Mouse (Mus musculus): Measurements from ENCODE around the gene Rab31. TPM values are rescaled to one million over a fixed set of nuclear protein-coding genes. Genes with fewer than 3 reads are reported as not detected.

The Rab31 gene
- polyA plus RNA-seq, 1 experiment from 2014 or later = 49.8 TPM

DNA sequence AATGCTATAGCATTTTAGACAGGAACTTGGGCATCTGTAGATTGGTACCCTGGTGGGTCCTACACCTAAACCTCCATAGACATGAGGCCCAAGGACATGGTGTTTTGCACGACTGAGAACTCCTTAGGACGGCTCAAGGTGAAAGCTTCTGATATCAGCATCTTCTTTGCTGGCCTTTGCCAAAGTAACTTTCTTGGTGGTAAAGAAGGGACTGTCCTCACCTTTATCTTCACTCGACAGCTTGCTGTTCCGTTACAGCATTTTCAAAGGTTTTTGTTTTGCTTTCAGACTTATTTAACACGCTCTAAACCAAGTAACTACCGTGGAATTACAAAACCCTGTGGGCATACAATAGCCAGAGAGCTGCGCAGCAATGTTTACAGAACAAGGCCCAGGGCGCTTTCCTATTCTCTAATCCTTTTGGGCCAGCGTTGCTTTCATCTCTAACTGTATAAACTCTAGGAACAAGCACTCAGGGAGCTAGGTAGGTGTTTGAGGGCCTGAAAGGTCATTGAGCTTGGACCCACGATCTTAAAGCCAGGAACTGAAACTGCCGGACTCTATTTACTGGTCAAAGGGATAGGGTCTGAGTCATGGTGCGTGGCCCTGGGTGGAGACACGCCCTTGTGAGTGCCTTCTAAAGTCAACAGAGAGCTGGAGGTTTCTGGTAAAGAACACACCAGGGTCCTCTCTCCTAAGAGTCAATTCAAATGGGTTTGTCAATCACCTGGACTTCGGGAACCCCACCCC, 109.0 kb downstream of the Rab31 start:
- H3K4me3 ChIP-seq (replicated peaks) = no peak overlapping the region
- H3K27ac ChIP-seq (replicated peaks) = no peak overlapping the region
- no peaks in the 10 kb centered on the region for H3K27me3 ChIP-seq
- H3K36me3 ChIP-seq = 0 out of 2 replicates have a peak, but pooled peaks cover 3% of the 10 kb centered on the region
- 75% methylated on average over 14 of the region's 14 CpGs for WGBS
- no peak overlapping the region for H3K4me2 ChIP-seq (replicated peaks)
- no peaks in the 10 kb centered on the region for H3K9me3 ChIP-seq (replicated peaks)
- no peaks in the 10 kb centered on the region for H3K4me1 ChIP-seq
- no peak overlapping the region for H3K9ac ChIP-seq
- ATAC-seq (ENCODE audit: insufficient number of reproducible peaks, low FRiP score, low TSS enrichment, low read depth) = no peak

DNA sequence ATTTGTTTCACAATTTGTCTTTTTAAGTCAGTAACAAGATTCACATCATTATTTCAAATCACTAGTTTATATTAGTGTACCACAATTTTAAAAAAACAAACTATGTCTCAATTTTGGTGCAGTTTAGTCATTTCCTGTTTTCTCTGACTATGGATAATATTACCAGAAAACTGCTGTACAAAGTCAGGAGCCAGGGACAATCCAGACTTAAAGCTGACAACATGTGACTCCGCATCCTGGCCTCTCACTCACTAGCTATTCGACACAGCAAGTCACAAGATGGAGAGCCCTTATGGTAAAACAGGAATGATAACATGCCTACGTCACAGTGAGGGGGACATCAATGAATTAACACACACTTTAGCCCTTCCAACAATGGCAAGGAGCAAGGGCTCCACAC, 109.9 kb downstream of the Rab31 start:
- H3K9ac ChIP-seq = no peak overlapping the region
- H3K27ac ChIP-seq (replicated peaks) = no peak overlapping the region
- H3K36me3 ChIP-seq = 0 out of 2 replicates have a peak, but pooled peaks cover 3% of the 10 kb centered on the region
- no peaks in the 10 kb centered on the region for H3K4me1 ChIP-seq
- H3K4me2 ChIP-seq (replicated peaks) = no peak overlapping the region
- H3K9me3 ChIP-seq (replicated peaks) = no peaks in the 10 kb centered on the region
- no peaks in the 10 kb centered on the region for H3K27me3 ChIP-seq
- H3K4me3 ChIP-seq (replicated peaks) = no peak overlapping the region
- WGBS = 73% methylated on average over 3 of the region's 3 CpGs
- no peak for ATAC-seq (ENCODE audit: insufficient number of reproducible peaks, low FRiP score, low TSS enrichment, low read depth)

DNA sequence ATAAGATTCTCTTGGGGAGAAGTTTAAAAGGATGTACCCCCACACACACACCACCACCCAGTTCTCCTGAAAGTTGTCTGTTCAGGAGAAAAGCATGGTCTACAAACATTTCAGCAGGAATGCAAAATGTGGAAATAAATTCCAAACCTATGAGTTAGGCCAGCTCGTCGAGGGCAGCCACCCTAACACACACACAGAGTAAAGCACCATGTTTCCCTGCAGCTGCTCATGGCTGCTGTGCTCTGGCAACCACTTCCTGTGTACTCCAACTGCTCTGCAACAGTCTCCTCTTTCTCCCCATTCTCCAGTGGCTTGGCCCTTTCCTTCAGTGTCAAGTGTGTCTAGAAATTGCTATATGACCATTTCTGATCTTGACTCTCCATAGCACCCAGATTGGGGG, 114.1 kb downstream of the Rab31 start:
- Histone ChIP-seq H3K9ac (no peak overlapping the region), H3K27ac (replicated peaks) (no peak overlapping the region), H3K4me2 (replicated peaks) (no peak overlapping the region), H3K36me3 (no peaks in the 10 kb centered on the region), H3K4me1 (no peaks in the 10 kb centered on the region), H3K9me3 (replicated peaks) (no peaks in the 10 kb centered on the region), H3K4me3 (replicated peaks) (no peak overlapping the region), H3K27me3 (no peaks in the 10 kb centered on the region)
- 64% methylated on average over 2 of the region's 2 CpGs for WGBS
- no peak for ATAC-seq (ENCODE audit: insufficient number of reproducible peaks, low FRiP score, low TSS enrichment, low read depth)

DNA sequence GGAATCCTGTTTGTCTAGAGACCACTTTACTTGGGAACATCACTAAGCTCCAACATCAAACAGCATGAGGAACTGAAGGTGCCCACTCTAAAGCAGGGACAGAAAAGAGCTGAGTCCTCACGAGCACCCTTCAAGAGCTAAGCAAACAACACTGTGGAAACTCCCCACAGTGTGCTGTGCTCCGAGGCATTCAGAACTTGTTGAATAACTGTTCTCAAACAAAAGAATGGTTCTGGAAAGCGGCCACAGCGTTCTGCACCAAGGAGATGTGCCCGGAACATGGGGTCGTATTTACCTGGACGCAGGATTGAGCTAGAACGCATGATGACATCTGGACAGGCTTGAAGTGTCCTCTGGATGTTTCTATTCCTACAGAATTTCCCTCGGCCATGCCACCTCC, 114.6 kb downstream of the Rab31 start:
- WGBS = 94% methylated on average over 9 of the region's 9 CpGs

DNA sequence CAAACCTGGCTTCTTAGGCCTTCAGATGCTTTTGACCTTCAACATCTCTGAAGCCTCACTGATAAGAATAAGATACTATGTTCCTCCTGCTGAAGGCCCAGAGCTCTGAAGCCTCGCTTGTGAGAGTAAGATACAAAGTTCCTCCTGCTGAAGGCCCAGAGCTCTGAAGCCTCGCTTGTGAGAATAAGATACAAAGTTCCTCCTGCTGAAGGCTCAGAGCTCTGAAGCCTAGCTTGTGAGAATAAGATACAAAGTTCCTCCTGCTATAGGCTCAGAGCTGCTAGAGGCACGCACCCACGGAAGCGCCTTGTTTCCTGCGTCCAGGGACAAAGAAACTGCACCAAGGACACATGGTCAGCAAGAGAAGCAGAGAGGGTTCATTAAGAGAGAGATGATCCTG, 115.8 kb downstream of the Rab31 start:
- H3K27ac ChIP-seq (replicated peaks) = no peak overlapping the region
- no peaks in the 10 kb centered on the region for H3K4me1 ChIP-seq
- 90% methylated on average over 6 of the region's 6 CpGs for WGBS
- ATAC-seq (ENCODE audit: insufficient number of reproducible peaks, low FRiP score, low TSS enrichment, low read depth) = no peak
- H3K9ac ChIP-seq = no peak overlapping the region
- no peaks in the 10 kb centered on the region for H3K9me3 ChIP-seq (replicated peaks)
- H3K4me2 ChIP-seq (replicated peaks) = no peak overlapping the region
- no peaks in the 10 kb centered on the region for H3K36me3 ChIP-seq
- H3K27me3 ChIP-seq = no peaks in the 10 kb centered on the region
- no peak overlapping the region for H3K4me3 ChIP-seq (replicated peaks)

More for the DNA sequence above, 114.6 kb downstream of the Rab31 start:
- no peak for ATAC-seq (ENCODE audit: insufficient number of reproducible peaks, low FRiP score, low TSS enrichment, low read depth)
- no peaks in the 10 kb centered on the region for H3K27me3 ChIP-seq
- H3K4me3 ChIP-seq (replicated peaks) = no peak overlapping the region
- no peaks in the 10 kb centered on the region for H3K36me3 ChIP-seq
- no peak overlapping the region for H3K4me2 ChIP-seq (replicated peaks)
- no peak overlapping the region for H3K27ac ChIP-seq (replicated peaks)
- no peaks in the 10 kb centered on the region for H3K9me3 ChIP-seq (replicated peaks)
- H3K9ac ChIP-seq = no peak overlapping the region
- H3K4me1 ChIP-seq = no peaks in the 10 kb centered on the region

DNA sequence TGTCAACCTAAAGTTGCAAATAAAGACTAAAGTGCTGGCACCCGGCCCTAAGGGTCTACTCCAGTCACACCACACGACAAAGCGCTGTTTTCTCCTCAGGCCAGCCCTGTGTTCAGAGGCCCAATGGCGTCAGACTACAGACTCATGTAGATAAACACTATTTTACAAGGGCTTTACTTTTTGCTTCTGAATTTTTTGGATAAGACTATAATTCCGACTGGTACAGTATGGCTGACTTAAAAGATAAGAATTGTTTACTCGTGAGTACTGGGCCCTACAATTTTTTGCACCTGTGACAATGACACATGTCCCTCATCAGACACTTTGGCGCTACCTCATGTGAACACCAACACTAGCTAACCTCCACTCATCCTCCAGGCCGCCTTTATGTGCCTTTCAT, 116.5 kb downstream of the Rab31 start:
- 87% methylated on average over 8 of the region's 8 CpGs for WGBS
- no peaks in the 10 kb centered on the region for H3K4me1 ChIP-seq
- no peaks in the 10 kb centered on the region for H3K36me3 ChIP-seq
- no peaks in the 10 kb centered on the region for H3K9me3 ChIP-seq (replicated peaks)
- no peak overlapping the region for H3K4me2 ChIP-seq (replicated peaks)
- ATAC-seq (ENCODE audit: insufficient number of reproducible peaks, low FRiP score, low TSS enrichment, low read depth) = no peak
- no peak overlapping the region for H3K9ac ChIP-seq
- no peak overlapping the region for H3K4me3 ChIP-seq (replicated peaks)
- H3K27me3 ChIP-seq = no peaks in the 10 kb centered on the region
- no peak overlapping the region for H3K27ac ChIP-seq (replicated peaks)

DNA sequence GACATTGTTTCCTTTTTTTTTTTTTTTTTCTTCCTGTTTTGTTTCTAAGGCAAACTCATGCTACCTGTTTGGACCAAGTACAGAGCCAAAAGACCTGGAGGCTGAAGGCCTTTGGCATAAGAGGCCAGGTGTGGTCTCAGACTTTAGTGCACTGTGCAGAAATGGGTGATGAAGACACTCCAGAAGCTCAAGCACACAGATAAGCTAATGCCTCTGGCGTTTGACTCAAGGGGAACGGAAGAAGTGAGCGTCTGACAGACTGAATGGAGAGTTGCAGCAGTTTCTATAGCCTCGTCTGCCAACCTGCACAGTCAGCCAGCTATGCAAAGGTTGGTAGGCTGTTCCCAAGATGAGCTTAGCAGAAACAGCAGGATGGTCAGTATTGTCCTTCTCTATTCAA, 116.9 kb downstream of the Rab31 start:
- Histone ChIP-seq H3K27ac (replicated peaks) (no peak overlapping the region), H3K4me3 (replicated peaks) (no peak overlapping the region), H3K36me3 (no peaks in the 10 kb centered on the region), H3K9ac (no peak overlapping the region), H3K4me1 (no peaks in the 10 kb centered on the region), H3K27me3 (no peaks in the 10 kb centered on the region), H3K4me2 (replicated peaks) (no peak overlapping the region), H3K9me3 (replicated peaks) (no peaks in the 10 kb centered on the region)
- no peak for ATAC-seq (ENCODE audit: insufficient number of reproducible peaks, low FRiP score, low TSS enrichment, low read depth)
- 75% methylated on average over 4 of the region's 4 CpGs for WGBS

DNA sequence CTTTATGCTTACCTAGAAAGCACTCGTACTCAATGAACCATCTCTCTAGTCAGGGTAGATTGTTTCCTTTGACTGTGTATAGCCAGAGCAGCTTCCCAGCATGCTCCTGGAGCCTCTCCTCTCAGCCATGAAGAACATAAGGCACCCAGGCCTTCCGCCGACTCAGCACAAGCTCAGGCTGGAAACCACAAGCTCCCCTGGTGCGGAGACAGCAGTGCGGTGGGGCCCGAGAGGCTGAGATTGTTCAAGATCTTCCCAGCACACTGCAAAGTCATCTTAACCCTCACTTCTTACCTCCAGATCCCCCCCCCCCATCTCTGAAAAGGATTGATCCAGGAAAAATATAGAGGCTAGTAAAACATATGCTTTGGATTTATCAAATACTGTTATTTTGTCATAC, 122.0 kb downstream of the Rab31 start:
- 68% methylated on average over 6 of the region's 6 CpGs for WGBS
- ATAC-seq (ENCODE audit: insufficient number of reproducible peaks, low FRiP score, low TSS enrichment, low read depth) = no peak

DNA sequence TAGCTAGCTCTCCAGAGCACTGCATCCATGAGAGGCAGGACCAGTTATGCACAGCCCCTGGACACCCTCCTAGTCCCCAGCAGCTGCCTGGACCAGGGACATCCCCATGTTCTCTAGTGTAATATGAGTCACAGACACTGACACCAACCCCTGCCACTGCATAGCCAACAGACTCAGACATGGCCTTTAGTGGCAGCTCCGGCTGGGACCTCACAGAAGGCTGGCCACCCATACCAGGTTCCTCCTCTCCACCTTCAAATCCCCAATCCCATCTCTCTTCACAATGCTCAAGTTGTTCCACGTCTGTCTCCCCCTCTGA, 123.4 kb downstream of the Rab31 start:
- Histone ChIP-seq H3K27ac (replicated peaks) (no peak overlapping the region), H3K27me3 (no peaks in the 10 kb centered on the region), H3K9me3 (replicated peaks) (no peaks in the 10 kb centered on the region), H3K36me3 (no peaks in the 10 kb centered on the region), H3K4me3 (replicated peaks) (no peak overlapping the region), H3K4me2 (replicated peaks) (no peak overlapping the region), H3K9ac (no peak overlapping the region), H3K4me1 (no peaks in the 10 kb centered on the region)
- ATAC-seq (ENCODE audit: insufficient number of reproducible peaks, low FRiP score, low TSS enrichment, low read depth) = no peak
- 92% methylated on average over 2 of the region's 2 CpGs for WGBS

More for the DNA sequence above, 122.0 kb downstream of the Rab31 start:
- Histone ChIP-seq H3K4me3 (replicated peaks) (no peak overlapping the region), H3K9ac (no peak overlapping the region), H3K9me3 (replicated peaks) (no peaks in the 10 kb centered on the region), H3K4me1 (no peaks in the 10 kb centered on the region), H3K27me3 (no peaks in the 10 kb centered on the region), H3K27ac (replicated peaks) (no peak overlapping the region), H3K4me2 (replicated peaks) (no peak overlapping the region), H3K36me3 (no peaks in the 10 kb centered on the region)

DNA sequence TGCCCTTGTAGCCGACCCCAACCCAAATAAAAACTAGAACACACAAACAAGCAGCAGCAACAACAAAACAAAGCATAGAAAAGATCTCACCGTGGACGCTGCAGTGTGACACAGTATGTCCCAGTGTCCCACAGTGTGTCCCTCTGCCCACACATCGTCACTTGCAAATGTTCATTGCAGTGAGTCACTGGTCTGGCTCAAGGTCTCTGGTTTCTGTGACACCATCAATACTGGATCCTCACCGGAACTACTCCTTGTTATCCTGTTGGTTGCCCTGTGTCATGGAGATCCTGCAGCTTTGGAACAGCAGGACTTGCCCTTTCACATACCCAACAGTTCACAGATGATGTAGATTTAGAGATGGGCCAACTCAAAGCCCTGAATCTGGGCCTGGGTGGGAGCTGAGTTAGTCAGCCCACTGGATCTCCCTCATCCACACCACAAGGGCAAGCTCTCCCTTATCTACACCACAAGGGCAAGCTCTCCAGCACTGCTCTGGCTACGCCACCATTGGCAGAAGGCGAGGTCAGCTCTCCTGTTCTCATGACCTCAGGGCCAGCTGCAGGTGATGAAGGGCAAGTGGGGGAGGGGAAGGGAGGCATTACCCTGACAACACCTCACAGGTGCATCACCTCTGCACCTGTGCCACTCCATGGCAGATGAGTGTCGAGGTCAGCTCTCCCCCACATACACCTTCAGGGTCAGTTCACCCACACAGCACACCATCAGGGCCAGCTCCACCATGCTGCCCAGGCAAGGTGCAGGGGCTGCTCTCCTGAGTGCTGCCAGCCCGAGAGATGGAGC, 124.0 kb downstream of the Rab31 start:
- 84% methylated on average over 9 of the region's 9 CpGs for WGBS
- no peak overlapping the region for H3K4me2 ChIP-seq (replicated peaks)
- H3K36me3 ChIP-seq = no peaks in the 10 kb centered on the region
- no peaks in the 10 kb centered on the region for H3K9me3 ChIP-seq (replicated peaks)
- no peak for ATAC-seq (ENCODE audit: insufficient number of reproducible peaks, low FRiP score, low TSS enrichment, low read depth)
- peaks cover 2% of the 10 kb centered on the region for H3K4me1 ChIP-seq
- no peak overlapping the region for H3K9ac ChIP-seq
- H3K27me3 ChIP-seq = no peaks in the 10 kb centered on the region
- no peak overlapping the region for H3K27ac ChIP-seq (replicated peaks)
- no peak overlapping the region for H3K4me3 ChIP-seq (replicated peaks)

DNA sequence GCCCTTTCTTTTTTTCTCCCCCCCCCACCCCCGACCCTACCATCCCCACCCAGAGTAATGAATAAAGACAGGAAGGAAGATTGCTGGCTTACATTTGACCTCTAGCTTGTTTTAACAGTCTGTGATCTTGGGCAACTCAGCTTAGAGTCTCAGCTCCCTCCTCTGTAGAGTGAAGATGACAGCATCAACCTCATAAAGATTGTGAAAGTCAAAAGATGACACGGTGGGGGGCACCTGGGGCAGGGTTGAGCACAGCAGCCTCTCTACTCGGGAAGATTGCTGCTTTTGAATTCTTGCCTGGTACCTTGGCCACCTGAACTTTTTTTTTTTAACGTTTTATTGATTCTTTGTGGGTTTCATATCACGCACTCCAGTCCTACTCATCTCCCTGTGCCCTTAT, 124.6 kb downstream of the Rab31 start:
- Histone ChIP-seq H3K9me3 (replicated peaks) (no peaks in the 10 kb centered on the region), H3K4me1 (peaks cover 8% of the 10 kb centered on the region), H3K27me3 (no peaks in the 10 kb centered on the region), H3K27ac (replicated peaks) (no peak overlapping the region), H3K36me3 (no peaks in the 10 kb centered on the region), H3K4me2 (replicated peaks) (no peak overlapping the region), H3K4me3 (replicated peaks) (no peak overlapping the region), H3K9ac (no peak overlapping the region)
- 59% methylated on average over 5 of the region's 5 CpGs for WGBS
- ATAC-seq (ENCODE audit: insufficient number of reproducible peaks, low FRiP score, low TSS enrichment, low read depth) = no peak

DNA sequence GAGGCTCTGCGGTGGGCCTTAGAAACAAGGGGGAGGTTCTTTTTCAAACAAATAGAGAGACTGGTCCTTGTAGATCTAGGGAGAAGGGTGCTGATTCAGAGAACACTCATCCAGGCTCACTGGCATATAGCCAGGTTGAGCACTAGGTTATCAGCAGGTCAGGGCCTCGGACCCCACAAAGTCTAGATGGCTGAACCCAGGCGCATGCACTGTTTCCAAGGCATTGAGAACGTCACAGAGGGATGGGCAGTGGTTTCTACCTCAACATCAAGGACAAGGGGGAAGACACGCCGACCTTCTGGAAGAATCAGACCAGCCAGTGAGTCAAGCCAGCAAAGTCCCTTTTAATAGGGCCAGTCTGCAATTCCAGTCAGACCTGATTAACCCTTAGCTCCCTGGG, 125.3 kb downstream of the Rab31 start:
- no peak overlapping the region for H3K27ac ChIP-seq (replicated peaks)
- WGBS = 78% methylated on average over 6 of the region's 6 CpGs

More for the DNA sequence above, 125.3 kb downstream of the Rab31 start:
- H3K4me2 ChIP-seq (replicated peaks) = no peak overlapping the region
- H3K4me3 ChIP-seq (replicated peaks) = no peak overlapping the region
- H3K36me3 ChIP-seq = no peaks in the 10 kb centered on the region
- H3K27me3 ChIP-seq = no peaks in the 10 kb centered on the region
- H3K9ac ChIP-seq = no peak overlapping the region
- H3K4me1 ChIP-seq = peaks cover 15% of the 10 kb centered on the region
- no peaks in the 10 kb centered on the region for H3K9me3 ChIP-seq (replicated peaks)
- ATAC-seq (ENCODE audit: insufficient number of reproducible peaks, low FRiP score, low TSS enrichment, low read depth) = no peak
